Mouse (Mus musculus) brown adipose tissue, adult 24 weeks (tissue): ENCODE results near the gene Ddx47. TPM values are rescaled to one million over a fixed set of nuclear protein-coding genes. Genes with fewer than 3 reads are reported as not detected.
A peak's percentile ranks its signal among the peaks of the same experiment; 100 is the strongest.

Source experiments
- H3K27ac ChIP-seq: fragments of 200-500 bp; replicated peaks from 2 replicates; pipeline ENCODE4 v1.5.1; 2012; ENCODE audit warnings: low read depth, mild to moderate bottlenecking, low read length
- H3K4me1 ChIP-seq: fragments of 200-500 bp; 2 replicates; pipeline ENCODE4 v1.6.1; 2012; ENCODE audit warnings: low read length, mixed read lengths; ENCODE audit not compliant: control insufficient read depth, insufficient read depth, insufficient read length
- H3K4me3 ChIP-seq: fragments of 200-500 bp; 2 replicates; pipeline ENCODE4 v1.5.1; 2012; ENCODE audit warnings: low read depth, mild to moderate bottlenecking, low read length, moderate library complexity; ENCODE audit not compliant: insufficient read depth
- polyA plus RNA-seq: library from polyadenylated mRNA; stranded (reverse); fragments of >200 nt; gene quantifications from 2 replicates; pipeline ENCODE4 v1.2.4, GENCODE M21; 2012; ENCODE audit not compliant: missing spikeins, insufficient read depth, insufficient read length

The Ddx47 gene
- polyA plus RNA-seq, 1 experiment = 45.3 TPM

DNA sequence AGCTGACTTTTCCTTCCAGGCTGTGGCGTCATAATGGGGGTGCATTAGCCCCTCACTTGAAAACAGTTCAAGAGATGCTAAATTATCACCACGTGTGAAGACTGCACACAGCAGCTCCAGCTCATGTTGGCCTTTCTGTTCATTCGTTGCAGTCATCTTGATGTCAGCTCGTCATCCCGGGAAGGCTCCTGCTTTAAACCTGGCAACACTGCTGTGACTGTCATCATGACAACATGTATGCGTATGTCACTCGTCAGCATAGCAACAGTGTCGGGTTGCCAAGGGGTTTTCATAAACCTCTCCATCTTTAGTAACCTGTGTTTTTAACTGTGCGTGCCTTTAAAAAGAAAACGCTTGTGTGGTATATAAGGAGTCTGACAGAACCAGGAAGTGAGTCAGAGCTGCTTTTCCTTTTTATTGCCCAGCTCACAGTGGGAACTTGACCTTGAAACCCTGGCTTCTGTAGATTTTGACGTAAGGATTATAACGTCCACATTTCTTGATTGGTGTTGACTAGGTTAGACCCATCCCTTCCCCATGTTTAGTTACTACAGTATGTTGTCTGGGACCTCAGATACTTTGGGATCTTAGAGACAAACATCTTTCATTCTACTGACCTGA, 17.3 kb upstream of the Ddx47 start:
- H3K4me1 ChIP-seq = no peaks in the 10 kb centered on the region
- H3K4me3 ChIP-seq = no peak overlapping the region
- no peak overlapping the region for H3K27ac ChIP-seq

DNA sequence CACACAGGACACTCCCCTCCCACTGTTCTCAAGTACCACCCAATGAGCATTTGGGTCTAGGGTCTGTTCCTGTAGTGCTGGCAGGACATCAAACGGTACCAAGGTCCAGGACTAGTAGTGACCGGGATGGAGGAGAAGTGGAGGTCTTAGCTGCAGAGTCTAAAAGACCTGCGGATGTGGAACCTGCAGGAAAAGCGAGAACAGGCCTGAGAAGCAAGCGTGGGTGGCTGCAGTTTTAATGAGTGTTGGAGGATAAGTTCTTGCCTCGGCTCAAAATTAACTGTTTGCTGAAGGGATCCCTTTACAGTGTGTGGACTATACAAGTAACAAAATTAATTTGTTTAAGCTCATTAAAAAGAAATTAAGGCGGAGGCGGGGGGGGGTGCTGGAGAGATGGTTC, 16.4 kb upstream of the Ddx47 start:
- Histone ChIP-seq H3K4me3 (no peak overlapping the region), H3K4me1 (no peaks in the 10 kb centered on the region), H3K27ac (no peak overlapping the region)

DNA sequence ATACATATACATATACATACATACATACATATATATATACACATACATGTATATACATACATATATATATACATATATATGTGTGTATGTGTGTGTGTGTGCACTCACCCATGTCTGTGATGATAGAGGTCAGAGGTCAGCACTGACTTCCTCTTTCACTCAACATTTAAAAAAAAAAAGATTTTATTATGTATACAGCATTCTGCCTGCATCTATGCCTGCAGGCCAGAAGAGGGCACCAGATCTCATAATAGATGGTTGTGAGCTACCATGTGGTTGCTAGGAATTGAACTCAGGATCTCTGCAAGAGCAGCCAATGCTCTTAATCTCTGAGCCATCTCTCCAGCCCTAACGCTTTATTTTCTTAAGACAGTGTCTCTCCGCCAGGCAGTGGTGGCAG, 14.5 kb upstream of the Ddx47 start:
- H3K27ac ChIP-seq = no peak overlapping the region
- H3K4me1 ChIP-seq = no peaks in the 10 kb centered on the region
- no peak overlapping the region for H3K4me3 ChIP-seq

DNA sequence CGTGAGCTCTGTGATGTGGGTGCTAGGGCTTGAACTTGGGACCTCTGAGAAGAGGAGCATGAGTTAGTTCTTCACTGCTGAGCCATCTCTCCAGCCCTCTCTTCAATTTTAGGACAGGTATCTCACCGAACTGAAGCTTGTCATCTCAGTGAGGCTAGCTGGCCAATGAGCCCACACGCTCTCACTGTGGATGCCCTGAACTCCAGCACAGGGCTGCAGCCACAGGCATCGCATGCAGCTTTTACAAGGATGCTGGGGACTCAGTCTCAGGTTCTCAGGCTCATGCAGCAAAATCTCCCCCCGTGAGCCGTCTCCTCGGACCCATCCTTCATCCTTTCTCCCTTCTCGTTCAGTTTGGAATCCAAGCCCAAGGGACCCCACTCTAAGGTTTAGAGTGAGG, 13.3 kb upstream of the Ddx47 start:
- Histone ChIP-seq H3K4me3 (no peak overlapping the region), H3K4me1 (no peaks in the 10 kb centered on the region), H3K27ac (no peak overlapping the region)

DNA sequence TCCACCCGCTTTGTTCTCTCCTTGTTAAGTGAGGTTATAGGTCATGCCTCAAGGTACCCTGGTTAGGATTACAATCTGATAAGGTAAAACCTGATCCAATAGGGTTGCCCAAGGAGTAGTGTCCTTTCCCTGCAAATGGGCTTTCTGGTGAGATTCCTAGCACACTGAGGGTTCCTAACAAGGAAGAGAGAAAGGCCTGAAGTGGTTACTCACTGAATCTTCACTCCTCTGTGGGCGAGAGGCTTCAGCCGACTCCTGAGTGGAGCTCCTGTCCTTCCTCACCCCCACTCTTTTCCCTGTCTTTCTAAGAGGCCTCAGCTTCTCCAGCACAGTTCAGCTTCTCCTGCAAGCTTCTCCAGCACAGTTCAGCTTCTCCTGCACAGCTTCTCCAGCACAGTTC, 12.6 kb upstream of the Ddx47 start:
- Histone ChIP-seq H3K4me1 (no peaks in the 10 kb centered on the region), H3K4me3 (no peak overlapping the region), H3K27ac (no peak overlapping the region)

DNA sequence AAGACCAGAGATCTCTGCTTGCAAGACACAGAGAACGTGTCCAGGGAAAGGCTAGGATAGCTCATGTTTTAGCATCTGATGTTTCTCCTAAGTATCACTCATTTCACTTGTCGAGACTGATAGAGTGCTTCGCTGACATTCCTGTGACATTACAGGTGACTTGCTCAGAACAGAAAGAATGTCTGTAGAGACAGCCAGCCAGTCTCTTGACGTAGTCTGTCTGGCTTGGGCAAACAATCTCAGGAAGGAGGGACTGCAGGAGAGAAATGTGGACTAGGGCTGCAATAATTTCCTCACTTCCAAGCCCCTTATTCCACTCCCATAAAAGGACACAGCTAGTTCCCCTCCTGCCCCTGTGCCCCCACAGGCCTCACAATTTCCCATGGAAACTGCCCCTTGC, 11.1 kb upstream of the Ddx47 start:
- no peak overlapping the region for H3K27ac ChIP-seq
- H3K4me3 ChIP-seq = no peak overlapping the region
- H3K4me1 ChIP-seq = no peaks in the 10 kb centered on the region

DNA sequence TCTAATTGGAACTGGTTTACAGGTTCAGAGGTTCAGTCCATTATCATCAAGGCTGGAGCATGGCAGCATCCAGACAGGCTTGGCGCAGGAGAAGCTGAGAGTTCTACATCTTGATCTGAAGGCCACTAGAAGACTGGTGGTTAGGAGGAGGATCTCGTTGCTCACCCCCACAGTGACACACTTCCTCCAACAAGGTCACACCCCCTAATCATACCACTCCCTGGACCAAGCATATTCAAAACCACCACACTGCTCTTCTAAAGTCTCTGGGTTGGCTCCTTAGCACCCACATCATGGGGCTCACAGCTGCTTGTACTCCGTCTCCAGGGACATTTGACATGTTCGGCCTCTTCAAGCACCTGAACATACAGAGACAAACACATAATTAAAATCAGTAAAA, 9.4 kb upstream of the Ddx47 start:
- Histone ChIP-seq H3K4me1 (0 out of 2 replicates have a peak, but pooled peaks cover 2% of the 10 kb centered on the region), H3K4me3 (no peak overlapping the region), H3K27ac (no peak overlapping the region)

DNA sequence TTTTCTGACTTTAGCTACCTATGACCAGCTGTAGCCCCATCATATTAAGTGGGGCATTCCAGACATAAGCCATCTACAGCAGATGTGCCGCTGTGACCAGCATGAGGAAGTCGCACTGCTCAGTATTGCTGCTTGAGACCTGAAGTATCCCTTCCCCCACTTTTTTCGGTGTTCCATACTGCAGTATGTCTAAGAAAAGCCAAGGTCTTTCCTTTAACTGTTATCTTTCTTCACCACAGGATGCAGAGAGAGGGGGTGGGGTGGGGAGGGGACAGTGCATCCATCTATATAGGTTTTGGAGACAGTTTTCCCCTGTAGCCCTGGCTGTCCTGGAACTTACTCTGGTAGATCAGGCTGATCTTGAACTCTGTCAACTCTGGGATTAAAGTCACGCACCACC, 5.0 kb upstream of the Ddx47 start:
- Histone ChIP-seq H3K4me3 (no peak overlapping the region), H3K27ac (no peak overlapping the region), H3K4me1 (0 out of 2 replicates have a peak, but pooled peaks cover 5% of the 10 kb centered on the region)

DNA sequence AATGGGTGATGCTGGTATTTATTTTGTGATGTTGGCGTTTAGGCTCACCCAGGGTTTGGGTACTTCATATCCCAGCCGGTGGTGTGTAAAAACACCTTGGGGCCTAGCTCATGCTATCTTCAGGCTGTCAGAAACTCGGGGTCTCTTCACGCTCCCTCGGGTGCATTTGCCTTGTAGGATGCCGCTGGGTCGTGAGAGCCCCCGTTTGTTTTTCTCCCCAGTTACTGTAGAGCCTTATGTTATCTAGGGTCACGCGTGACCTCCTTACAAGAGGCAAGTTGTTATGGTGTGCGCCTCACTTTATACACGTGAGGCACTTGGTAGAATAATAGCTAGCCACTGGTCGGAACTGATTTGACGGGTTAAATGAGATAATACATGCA, 313 bp downstream of the Ddx47 start:
- Histone ChIP-seq H3K4me3 (peak overlapping the region; percentile 93), H3K27ac (peak overlapping the region; percentile 60)

DNA sequence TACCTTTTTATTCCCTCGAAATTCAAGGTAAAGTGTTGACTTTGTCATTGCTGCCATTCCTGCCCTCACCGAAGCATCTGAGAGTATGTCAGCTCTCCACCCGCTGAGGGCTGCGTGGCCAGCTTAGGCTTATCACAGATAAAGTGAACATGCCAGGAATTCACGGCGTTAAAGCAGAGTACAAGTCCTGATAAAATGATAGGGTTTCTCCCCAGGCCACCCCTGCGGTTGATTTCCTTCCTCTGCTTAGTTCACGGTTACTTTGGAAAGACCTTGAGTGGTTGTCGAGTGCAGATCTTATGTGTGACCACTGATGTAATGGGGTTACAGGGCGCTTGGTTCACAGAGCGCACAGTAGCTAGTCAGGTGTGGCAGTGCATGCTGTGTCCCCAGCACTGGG, 5.8 kb downstream of the Ddx47 start:
- no peaks in the 10 kb centered on the region for H3K4me1 ChIP-seq
- H3K27ac ChIP-seq = no peak overlapping the region
- no peak overlapping the region for H3K4me3 ChIP-seq

More for the DNA sequence above, 313 bp downstream of the Ddx47 start:
- H3K4me1 ChIP-seq = 0 out of 2 replicates have a peak, but pooled peaks cover 3% of the 10 kb centered on the region

DNA sequence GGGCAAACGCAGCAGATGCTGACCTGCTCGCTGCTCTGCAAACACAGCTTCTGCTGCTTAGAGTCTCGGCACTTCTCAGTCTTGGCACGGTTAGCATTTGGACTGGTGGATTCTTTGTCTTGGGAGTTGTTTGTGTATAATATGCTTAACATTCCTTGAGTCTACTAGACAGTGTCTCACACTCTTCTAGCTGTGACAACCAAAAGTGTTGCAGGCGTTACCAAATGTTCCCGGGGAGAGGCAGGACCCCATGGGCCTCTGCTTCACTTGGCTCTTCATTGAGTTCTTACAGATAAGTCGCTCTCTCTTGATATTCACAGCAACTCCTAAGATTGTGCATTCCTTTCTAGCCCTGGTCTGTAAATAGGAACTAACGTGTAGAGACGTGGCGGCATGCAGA, 8.2 kb downstream of the Ddx47 start:
- H3K27ac ChIP-seq = no peak overlapping the region
- no peak overlapping the region for H3K4me3 ChIP-seq
- no peaks in the 10 kb centered on the region for H3K4me1 ChIP-seq

DNA sequence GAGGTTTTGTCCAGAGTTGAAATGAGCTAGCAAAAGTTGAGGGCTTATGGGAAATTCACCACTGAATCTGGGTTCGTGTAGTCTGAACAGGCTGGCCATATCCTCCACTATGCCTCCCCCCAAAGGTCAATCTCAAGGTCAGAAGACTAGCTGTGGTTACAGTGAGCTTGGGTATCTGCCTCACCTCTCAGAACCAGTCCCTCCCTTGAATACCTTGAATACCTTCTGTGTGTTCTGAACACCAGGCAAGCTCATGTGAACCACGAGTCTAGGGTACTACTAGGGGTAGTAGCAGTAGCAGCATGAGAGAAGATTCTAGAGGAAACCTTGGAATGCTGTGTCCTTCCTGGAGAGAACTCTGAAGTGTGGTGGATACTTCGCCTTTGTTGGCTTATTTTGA, 10.2 kb downstream of the Ddx47 start:
- no peak overlapping the region for H3K4me3 ChIP-seq
- H3K27ac ChIP-seq = no peak overlapping the region
- H3K4me1 ChIP-seq = no peaks in the 10 kb centered on the region

DNA sequence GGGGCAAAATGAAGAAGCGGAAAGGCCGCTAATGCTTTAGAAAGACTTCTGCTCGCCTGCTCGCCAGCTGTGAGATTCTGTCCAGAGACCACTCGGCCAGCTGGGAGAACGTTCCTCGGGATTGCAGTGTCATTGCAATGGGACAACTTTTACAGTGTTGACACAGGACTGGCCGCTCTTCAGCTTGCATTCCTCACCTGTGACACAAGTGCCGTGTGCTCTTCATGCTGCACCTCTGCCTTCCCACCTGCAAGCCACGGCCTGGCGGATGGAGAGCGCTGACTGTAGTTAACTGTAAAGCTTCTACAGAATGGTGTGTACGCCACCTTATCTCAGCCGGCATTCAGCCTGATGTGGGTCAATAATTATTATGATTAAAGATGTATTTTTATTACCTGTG, 12.0 kb downstream of the Ddx47 start:
- H3K27ac ChIP-seq = no peak overlapping the region
- no peak overlapping the region for H3K4me3 ChIP-seq
- H3K4me1 ChIP-seq = no peaks in the 10 kb centered on the region

DNA sequence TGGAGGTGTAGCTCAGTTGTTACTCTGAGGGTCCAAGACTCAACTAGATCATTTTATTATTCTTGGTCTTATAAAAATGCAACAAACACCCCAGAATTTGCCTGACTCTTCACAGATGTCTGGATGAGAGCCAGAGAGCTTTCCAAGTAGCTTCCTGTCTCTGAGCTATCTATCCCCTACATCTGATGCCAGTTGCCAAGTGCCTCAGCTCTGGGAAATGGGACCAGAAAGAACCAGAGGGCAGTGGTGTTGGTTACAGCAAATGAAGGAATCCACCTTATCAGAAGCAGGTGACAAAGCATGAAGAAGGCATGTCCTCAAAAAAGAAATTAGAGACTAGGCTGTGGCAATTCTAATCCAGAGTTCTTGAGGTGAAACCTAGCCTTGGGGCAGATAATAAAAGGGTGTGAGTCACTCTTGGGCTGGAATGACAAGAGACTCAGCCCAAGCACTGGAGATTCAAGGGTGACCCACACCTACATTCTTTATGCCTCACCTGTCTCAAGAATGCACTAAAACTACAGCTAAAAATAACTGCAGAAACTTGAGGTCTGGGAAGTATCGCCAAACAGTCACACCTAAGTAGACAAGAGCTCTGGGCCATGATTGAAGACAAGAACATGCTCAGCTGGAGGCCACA, 13.5 kb downstream of the Ddx47 start:
- Histone ChIP-seq H3K27ac (no peak overlapping the region), H3K4me1 (no peaks in the 10 kb centered on the region), H3K4me3 (no peak overlapping the region)

DNA sequence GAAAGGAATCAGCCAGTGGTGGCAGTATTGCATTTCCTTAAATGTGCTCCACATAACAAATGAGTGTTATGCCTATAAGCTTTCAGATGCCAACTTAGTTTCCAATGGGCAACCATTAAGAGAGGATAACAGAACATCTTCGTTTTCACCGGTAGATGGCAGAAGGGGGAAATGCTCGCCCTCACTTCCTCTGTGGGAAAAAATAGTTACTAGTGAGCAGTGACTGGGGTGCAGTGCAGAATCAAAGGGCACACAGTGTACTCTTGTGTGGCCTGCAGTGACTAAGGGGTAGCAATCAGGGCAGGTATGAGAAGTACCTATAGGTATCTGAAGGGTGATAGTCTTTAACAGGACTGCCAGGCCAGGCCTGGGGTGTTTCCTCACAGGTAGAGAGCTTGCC, 14.8 kb downstream of the Ddx47 start:
- H3K27ac ChIP-seq = no peak overlapping the region
- no peak overlapping the region for H3K4me3 ChIP-seq
- no peaks in the 10 kb centered on the region for H3K4me1 ChIP-seq

DNA sequence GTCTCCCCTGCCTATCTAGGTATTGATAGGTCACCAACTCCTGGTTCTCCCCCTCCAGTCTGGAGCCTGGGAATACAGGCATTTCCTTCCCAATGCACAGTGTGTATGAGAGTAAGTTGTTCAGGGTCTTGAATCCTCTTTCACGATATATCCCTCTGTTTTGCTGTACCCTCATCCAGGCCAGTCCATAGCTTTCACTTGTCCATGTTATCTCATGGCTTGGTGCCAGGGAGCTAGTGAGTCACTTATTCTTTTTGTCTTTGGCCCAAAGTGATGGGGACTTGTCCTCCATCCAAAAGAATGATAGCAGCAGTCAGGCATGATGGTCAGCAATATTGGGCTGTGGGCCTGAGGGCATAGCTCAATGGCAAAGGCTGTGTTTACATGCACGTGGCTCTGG, 15.3 kb downstream of the Ddx47 start:
- Histone ChIP-seq H3K4me3 (no peak overlapping the region), H3K4me1 (no peaks in the 10 kb centered on the region), H3K27ac (no peak overlapping the region)
